Comparison of ENCODE assay signal across 9 mouse cellular contexts in the genomic region with DNA sequence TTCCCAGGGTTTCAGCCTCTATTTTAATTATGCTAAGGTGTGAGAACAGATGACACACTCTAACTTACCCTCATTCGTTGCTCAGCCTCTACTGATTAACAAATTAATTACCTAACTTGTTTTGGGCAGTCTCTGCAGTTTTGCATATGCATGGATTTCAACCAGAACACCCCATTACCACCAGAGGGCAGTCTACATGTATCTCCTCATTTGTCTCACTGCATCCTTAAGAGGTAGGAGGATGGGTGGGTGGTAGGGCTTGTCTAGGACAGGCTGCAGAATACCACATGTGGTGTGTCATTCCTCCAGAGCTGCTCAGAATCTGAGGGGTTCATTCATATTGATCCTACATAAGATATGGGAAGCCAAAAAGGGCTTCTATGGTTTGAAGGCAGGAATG. TPM values are rescaled to one million over a fixed set of nuclear protein-coding genes. Genes with fewer than 3 reads are reported as not detected.
DNase-seq lines count a peak whose midpoint lies in the region; ATAC-seq and TF ChIP-seq lines count a peak whose summit lies in the region.
"Had no signal": no experiment of that assay in that cellular context is flagged by ENCODE, and none has a peak within 500 bp of the region (broad histone marks: within the 10 kb centered on the region; RNA-seq: fewer than 3 reads in every experiment).

No protein-coding gene starts in this region.

- H3K9me3 ChIP-seq in hindbrain, postnatal 0 days (ENCODE audit: low read length), result no peaks in the 10 kb centered on the region
- H3K9me3 ChIP-seq in hindbrain, embryonic 10.5 days, result peaks cover 4% of the 10 kb centered on the region; the same call in 1 of the 2 replicates
- H3K9me3 ChIP-seq in MEL (replicated peaks; ENCODE audit: insufficient read depth, low read length), result no peaks in the 10 kb centered on the region
- H3K9me3 ChIP-seq in embryonic facial prominence, embryonic 11.5 days (replicated peaks; ENCODE audit: control insufficient read depth, low read length), result no peaks in the 10 kb centered on the region
- no peaks in the 10 kb centered on the region for H3K9me3 ChIP-seq in liver, postnatal 0 days (ENCODE audit: low read length)
- no peaks in the 10 kb centered on the region for H3K9me3 ChIP-seq in forebrain, embryonic 11.5 days (ENCODE audit: control insufficient read depth, low read length)
- H3K9me3 ChIP-seq: liver, embryonic 15.5 days had no signal

- peak; percentile 49 for DNase-seq in hindbrain, postnatal 0 days (ENCODE audit: low spot score)
- DNase-seq in hindbrain, embryonic 10.5 days (ENCODE audit: low spot score), result no peak
- peak; percentile 58 to 66 for DNase-seq in B cell, adult 2 months
- DNase-seq in MEL (ENCODE audit: low read depth, low spot score), result peak; percentile 76
- DNase-seq in embryonic facial prominence, embryonic 11.5 days (ENCODE audit: low spot score), result peak; percentile 49
- no peak for DNase-seq in liver, postnatal 0 days
- peak; percentile 60 for DNase-seq in thymus, postnatal 14 days
- DNase-seq in forebrain, embryonic 11.5 days (ENCODE audit: low spot score), result no peak

- no peak overlapping the region for H3K27ac ChIP-seq in hindbrain, postnatal 0 days
- no peak overlapping the region for H3K27ac ChIP-seq in hindbrain, embryonic 10.5 days
- H3K27ac ChIP-seq in MEL (ENCODE audit: control insufficient read depth, low read depth, low read length), result no peak overlapping the region
- no peak overlapping the region for H3K27ac ChIP-seq in embryonic facial prominence, embryonic 11.5 days (replicated peaks; ENCODE audit: low read depth, low read length)
- no peak overlapping the region for H3K27ac ChIP-seq in liver, postnatal 0 days (ENCODE audit: low read depth)
- no peak overlapping the region for H3K27ac ChIP-seq in forebrain, embryonic 11.5 days (ENCODE audit: low read depth, low read length)
- H3K27ac ChIP-seq: liver, embryonic 15.5 days had no signal

- no peak for TF ChIP-seq EP300 in MEL (IDR thresholded peaks at IDR 0.05; ENCODE audit: low read depth in 1 of 2, low read length in 2 of 2)
- TF ChIP-seq EP300 in liver, postnatal 0 days (IDR thresholded peaks at IDR 0.05; ENCODE audit: low read depth), result no peak

- H3K4me3 ChIP-seq in hindbrain, postnatal 0 days (ENCODE audit: low read length), result no peak overlapping the region
- no peak overlapping the region for H3K4me3 ChIP-seq in hindbrain, embryonic 10.5 days
- H3K4me3 ChIP-seq in MEL (ENCODE audit: control insufficient read depth in 1 of 2, insufficient read depth in 1 of 2, low read depth in 2 of 2, low read length in 2 of 2), result no peak overlapping the region
- H3K4me3 ChIP-seq in embryonic facial prominence, embryonic 11.5 days (ENCODE audit: low read depth, low read length), result no peak overlapping the region
- no peak overlapping the region for H3K4me3 ChIP-seq in liver, postnatal 0 days (ENCODE audit: low read depth, low read length)
- no peak overlapping the region for H3K4me3 ChIP-seq in forebrain, embryonic 11.5 days (ENCODE audit: low read depth, low read length)
- H3K4me3 ChIP-seq: liver, embryonic 15.5 days had no signal

- TF ChIP-seq RAD21 in MEL (IDR thresholded peaks at IDR 0.05; ENCODE audit: low read depth, low read length), result peak; percentile 66

- WGBS in hindbrain, postnatal 0 days, result 23% methylated on average over 1 of the region's 1 CpGs
- 26% methylated on average over 1 of the region's 1 CpGs for WGBS in hindbrain, embryonic 10.5 days
- 31% methylated on average over 1 of the region's 1 CpGs for WGBS in embryonic facial prominence, embryonic 11.5 days
- WGBS in liver, postnatal 0 days (ENCODE audit: insufficient replicate concordance), result 21% methylated on average over 1 of the region's 1 CpGs
- 24% methylated on average over 1 of the region's 1 CpGs for WGBS in forebrain, embryonic 11.5 days

- ATAC-seq in hindbrain, postnatal 0 days, result no peak
- no peak for ATAC-seq in embryonic facial prominence, embryonic 11.5 days (replicated peaks; ENCODE audit: insufficient number of reproducible peaks, low FRiP score, low TSS enrichment, low read depth)
- ATAC-seq in liver, postnatal 0 days, result no peak
- ATAC-seq in forebrain, embryonic 11.5 days (replicated peaks; ENCODE audit: low FRiP score), result no peak

- H3K9ac ChIP-seq in hindbrain, postnatal 0 days (replicated peaks; ENCODE audit: low read length), result no peak overlapping the region
- no peak overlapping the region for H3K9ac ChIP-seq in MEL (ENCODE audit: control insufficient read depth, low read depth, low read length, poor library complexity, severe bottlenecking)
- no peak overlapping the region for H3K9ac ChIP-seq in embryonic facial prominence, embryonic 11.5 days (replicated peaks; ENCODE audit: low read length)
- no peak overlapping the region for H3K9ac ChIP-seq in liver, postnatal 0 days (replicated peaks)
- no peak overlapping the region for H3K9ac ChIP-seq in forebrain, embryonic 11.5 days (ENCODE audit: low read length)
- H3K9ac ChIP-seq: liver, embryonic 15.5 days had no signal

- no peaks in the 10 kb centered on the region for H3K79me2 ChIP-seq in MEL (ENCODE audit: control insufficient read depth, insufficient read depth, low read length, poor library complexity)

- TF ChIP-seq POLR2A in MEL (IDR thresholded peaks at IDR 0.05; ENCODE audit: control insufficient read depth in 1 of 2, insufficient read depth in 1 of 2, low read depth in 1 of 2, low read length in 2 of 2, poor library complexity in 1 of 2), result no peak

- no peaks in the 10 kb centered on the region for H3K27me3 ChIP-seq in hindbrain, postnatal 0 days (ENCODE audit: insufficient read depth, low read length)
- no peaks in the 10 kb centered on the region for H3K27me3 ChIP-seq in hindbrain, embryonic 10.5 days (ENCODE audit: insufficient read depth, poor library complexity, severe bottlenecking)
- no peaks in the 10 kb centered on the region for H3K27me3 ChIP-seq in MEL (ENCODE audit: control insufficient read depth in 1 of 2, insufficient read depth in 2 of 2, low read length in 2 of 2)
- H3K27me3 ChIP-seq in embryonic facial prominence, embryonic 11.5 days (ENCODE audit: control insufficient read depth, insufficient read depth, low read length), result no peaks in the 10 kb centered on the region
- no peaks in the 10 kb centered on the region for H3K27me3 ChIP-seq in liver, postnatal 0 days (ENCODE audit: insufficient read depth, low read length)
- H3K27me3 ChIP-seq in forebrain, embryonic 11.5 days (ENCODE audit: control insufficient read depth, insufficient read depth, low read length), result no peaks in the 10 kb centered on the region
- H3K27me3 ChIP-seq: liver, embryonic 15.5 days had no signal

- TF ChIP-seq CTCF in hindbrain, postnatal 0 days (IDR thresholded peaks at IDR 0.05; ENCODE audit: low read depth), result peak; percentile 67
- TF ChIP-seq CTCF in MEL (IDR thresholded peaks at IDR 0.05 in 2 of 3, conservative IDR thresholded peaks at IDR 0.05 in 1 of 3; ENCODE audit: control insufficient read depth in 1 of 3, insufficient read depth in 1 of 3, low read depth in 2 of 3, low read length in 3 of 3, poor library complexity in 1 of 3, severe bottlenecking in 1 of 3), result peak; percentile 47 to 85 (median 81)
- peak; percentile 77 for TF ChIP-seq CTCF in liver, postnatal 0 days (IDR thresholded peaks at IDR 0.05; ENCODE audit: low read depth)

- H3K4me2 ChIP-seq in hindbrain, postnatal 0 days (ENCODE audit: low read depth, low read length), result no peak overlapping the region
- H3K4me2 ChIP-seq in embryonic facial prominence, embryonic 11.5 days (ENCODE audit: low read depth, low read length), result no peak overlapping the region
- no peak overlapping the region for H3K4me2 ChIP-seq in liver, postnatal 0 days (ENCODE audit: low read depth, low read length)
- H3K4me2 ChIP-seq in forebrain, embryonic 11.5 days (ENCODE audit: low read depth, low read length, severe bottlenecking), result no peak overlapping the region
- H3K4me2 ChIP-seq: liver, embryonic 15.5 days had no signal

- H3K4me1 ChIP-seq in hindbrain, postnatal 0 days (ENCODE audit: insufficient read depth, low read length), result no peaks in the 10 kb centered on the region
- no peaks in the 10 kb centered on the region for H3K4me1 ChIP-seq in hindbrain, embryonic 10.5 days (replicated peaks)
- no peaks in the 10 kb centered on the region for H3K4me1 ChIP-seq in MEL (ENCODE audit: control insufficient read depth in 1 of 2, insufficient read depth in 2 of 2, low read length in 2 of 2)
- H3K4me1 ChIP-seq in embryonic facial prominence, embryonic 11.5 days (ENCODE audit: control insufficient read depth, insufficient read depth, low read length), result no peaks in the 10 kb centered on the region
- H3K4me1 ChIP-seq in liver, postnatal 0 days (ENCODE audit: insufficient read depth), result no peaks in the 10 kb centered on the region
- no peaks in the 10 kb centered on the region for H3K4me1 ChIP-seq in forebrain, embryonic 11.5 days (replicated peaks; ENCODE audit: control insufficient read depth, insufficient read depth, low read length)
- H3K4me1 ChIP-seq: liver, embryonic 15.5 days had no signal

- H3K36me3 ChIP-seq in hindbrain, postnatal 0 days (ENCODE audit: insufficient read depth, low read length), result no peaks in the 10 kb centered on the region
- H3K36me3 ChIP-seq in hindbrain, embryonic 10.5 days, result no peaks in the 10 kb centered on the region
- H3K36me3 ChIP-seq in MEL (ENCODE audit: control insufficient read depth in 1 of 2, insufficient read depth in 2 of 2, low read length in 2 of 2), result no peaks in the 10 kb centered on the region
- no peaks in the 10 kb centered on the region for H3K36me3 ChIP-seq in embryonic facial prominence, embryonic 11.5 days (replicated peaks; ENCODE audit: control insufficient read depth, insufficient read depth, low read depth, low read length)
- peaks cover 54% of the 10 kb centered on the region for H3K36me3 ChIP-seq in liver, postnatal 0 days (replicated peaks; ENCODE audit: insufficient read depth, low read length)
- H3K36me3 ChIP-seq in forebrain, embryonic 11.5 days (ENCODE audit: control insufficient read depth, insufficient read depth, low read length), result no peaks in the 10 kb centered on the region
- H3K36me3 ChIP-seq: liver, embryonic 15.5 days had no signal

TF ChIP-seq in MEL, 35 proteins besides CTCF, POLR2A, EP300 and RAD21 (continues in another document):
- no peak for TF ChIP-seq ETS1 (IDR thresholded peaks at IDR 0.05; ENCODE audit: low read depth, low read length)
- peak; percentile 94 for TF ChIP-seq SMC3 (IDR thresholded peaks at IDR 0.05; ENCODE audit: low read depth, low read length)

RNA-seq across cellular contexts. Expression of a gene that starts 31.7 kb away (rescaled TPM):
- 0.47 and 1.3 TPM in 2 replicates for total RNA-seq in hindbrain, postnatal 0 days (2014; rRNA removed)
- 0.61 and 0.79 TPM in 2 replicates for polyA plus RNA-seq in hindbrain, postnatal 0 days (2015; fragmentation: Nextera tagmentation; extraction: Ambion mirVana)
- 0.18 and 0.21 TPM in 2 replicates for polyA plus RNA-seq in hindbrain, embryonic 10.5 days (2016; fragmentation: Nextera tagmentation; extraction: Ambion mirVana)
- 0.98 and 1.2 TPM in 2 replicates for total RNA-seq in MEL (2012; rRNA removed)
- polyA plus RNA-seq in MEL (2012; ENCODE audit: insufficient read depth in 1 of 2, insufficient read length in 2 of 2, low read depth in 1 of 2, low replicate concordance in 2 of 2, missing spikeins in 1 of 2), result 1 to 10 TPM in 1 of 2 experiments, not detected in 1; 1.5 TPM
- 0.29 and 0.45 TPM in 2 replicates for polyA plus RNA-seq in embryonic facial prominence, embryonic 11.5 days (2014; fragmentation: Nextera tagmentation; extraction: Ambion mirVana)
- 2.1 and 2.3 TPM in 2 replicates for polyA plus RNA-seq in liver, postnatal 0 days (2015; fragmentation: Nextera tagmentation; extraction: Ambion mirVana)
- 0.12 and 0.45 TPM in 2 replicates for polyA plus RNA-seq in forebrain, embryonic 11.5 days (2014; fragmentation: Nextera tagmentation; extraction: Ambion mirVana)

Comparison
In these comparisons a context has a peak if more than half of its experiments do, and no peak if none do; other contexts are left out.
1. DNase-seq: peak in hindbrain, postnatal 0 days (single experiment), B cell, adult 2 months (2 of 2), MEL (single experiment), embryonic facial prominence, embryonic 11.5 days (single experiment) and thymus, postnatal 14 days (single experiment); none in hindbrain, embryonic 10.5 days (single experiment), liver, postnatal 0 days (single experiment) and forebrain, embryonic 11.5 days (single experiment).
2. Peak in every context shown above with its lines, with median percentiles within 50 percentile points of each other: CTCF ChIP-seq.